Mouse (Mus musculus): Measurements from ENCODE around the gene Sema4c. TPM values are rescaled to one million over a fixed set of nuclear protein-coding genes. Genes with fewer than 3 reads are reported as not detected.
"Not testable (repeated sequence)": the region's sequence is repeated elsewhere in the genome, so short reads cannot be mapped to it uniquely, and the experiment has no call there.

Sema4c gene
- total RNA-seq, 2 experiments from 2014 or later, result 6.3 to 7.4 TPM

DNA sequence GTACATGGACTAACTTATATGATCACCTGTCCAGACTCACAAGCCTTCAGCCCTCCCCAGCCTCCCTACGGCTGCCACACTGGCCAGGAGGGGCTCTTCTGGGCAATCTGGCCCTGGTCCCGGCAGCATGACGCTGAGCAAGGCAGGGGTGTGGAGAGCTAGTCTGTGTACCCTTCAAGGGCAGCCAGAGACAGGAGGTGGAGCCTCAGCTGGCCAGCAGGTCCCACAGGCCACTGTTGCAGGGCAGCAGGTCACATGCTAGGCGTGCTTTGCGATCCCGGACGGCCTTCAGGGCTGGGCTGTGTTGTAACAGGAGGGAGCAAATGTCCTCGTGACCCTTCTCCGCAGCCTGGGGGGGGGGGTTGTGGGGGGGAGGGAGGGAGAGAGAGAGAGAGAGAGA is 19.0 kb downstream of the Sema4c start, which contains the start of gene Gm42417:
Gm42417 (minus strand) TSS at position 244 of the 400 bp plus-strand sequence.
- peak; percentile 64 to 74 for DNase-seq
- intact Hi-C loops (cut with DNase I), result no loop called here

- no peak for DNase-seq
- intact Hi-C loops (cut with DNase I), result no loop called here
Measured at GRCm38 (mm10) chr1:36538727-36539126, 19.4 kb downstream of the Sema4c start.

- DNase-seq; intact Hi-C loops (cut with DNase I): not testable (repeated sequence)
Measured at GRCm38 (mm10) chr1:36536783-36537182, 21.4 kb downstream of the Sema4c start, which contains the start of gene Ankrd23. Gene Ankrd23 (minus strand): TSS chr1:36536883.

- DNase-seq, result no peak
- intact Hi-C loops (cut with DNase I), result no loop called here
Measured at GRCm38 (mm10) chr1:36536397-36536728, 21.8 kb downstream of the Sema4c start.

DNA sequence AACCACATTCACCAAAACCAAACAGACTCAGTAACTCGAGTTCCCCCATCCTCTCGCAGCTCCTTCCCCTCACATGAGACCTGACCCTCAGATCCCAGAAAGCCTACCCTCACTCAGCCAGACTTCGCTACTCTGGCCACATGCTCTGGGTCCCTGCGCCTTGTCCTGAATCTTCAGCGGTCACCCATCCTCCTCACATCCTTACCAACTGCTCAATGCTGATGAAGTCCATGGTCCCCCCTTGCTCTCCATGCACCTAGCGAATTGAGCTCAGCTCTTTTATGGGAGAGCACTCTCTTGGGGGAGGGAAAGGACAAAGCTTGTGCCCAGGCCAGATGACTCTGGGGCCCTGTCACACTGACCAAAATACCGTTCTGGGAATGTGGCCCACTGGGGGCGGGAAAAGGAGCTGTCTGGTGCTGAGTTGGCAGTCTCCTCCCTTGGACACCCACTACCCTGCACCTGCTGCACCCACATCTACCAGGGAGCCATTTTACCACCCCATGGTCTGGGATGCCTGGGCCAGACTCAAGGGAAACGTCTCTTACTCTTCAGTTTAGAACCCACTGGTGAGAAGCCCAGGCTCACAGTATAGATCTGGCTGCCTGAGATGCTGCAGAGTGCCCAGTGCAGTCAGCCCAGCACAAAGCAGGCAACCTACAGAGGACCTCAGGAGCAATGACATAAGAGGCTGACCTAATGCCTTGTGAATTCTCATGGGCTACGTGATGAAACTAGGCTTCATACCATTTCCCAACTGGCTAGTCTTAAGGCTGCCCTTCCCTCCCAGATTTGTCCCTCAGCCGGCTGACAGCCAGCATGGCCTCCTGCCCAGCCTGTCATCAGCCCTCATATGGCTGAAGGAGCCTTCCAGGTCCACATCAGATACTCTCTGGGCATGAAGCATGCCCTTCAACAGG is 22.4 kb downstream of the Sema4c start:
- DNase-seq, result peak; percentile 76 to 79
- intact Hi-C loops (cut with DNase I), result no loop called here

DNA sequence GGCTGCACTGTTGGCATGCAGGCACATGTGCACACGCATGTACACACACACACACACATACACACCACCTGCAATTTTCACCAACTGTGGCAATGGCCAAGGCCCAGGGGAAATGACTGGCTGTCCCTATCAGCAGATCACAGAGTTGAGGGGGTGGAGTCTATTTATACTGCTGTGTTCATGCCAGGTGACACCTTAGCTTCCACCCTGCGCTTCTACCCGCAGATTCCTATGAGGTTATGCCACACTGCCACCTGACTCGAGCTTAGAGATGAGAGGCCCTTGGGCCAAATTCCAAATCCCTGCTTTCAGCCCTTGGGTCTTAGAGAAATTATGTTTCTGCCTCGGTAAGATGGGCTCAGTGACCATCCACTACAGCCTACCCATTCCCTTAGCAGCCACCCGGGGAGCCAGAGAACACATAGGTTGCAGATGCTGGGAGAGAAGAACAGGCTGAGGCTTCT is 23.5 kb downstream of the Sema4c start:
- DNase-seq, result no peak
- intact Hi-C loops (cut with DNase I), result no loop called here

- no peak for DNase-seq
- intact Hi-C loops (cut with DNase I), result no loop called here
Measured at GRCm38 (mm10) chr1:36533546-36533945, 24.6 kb downstream of the Sema4c start.

GRCm38 (mm10) chr1:36531461-36531860 is 26.7 kb downstream of the Sema4c start:
- intact Hi-C loops (cut with DNase I), result no loop called here

DNA sequence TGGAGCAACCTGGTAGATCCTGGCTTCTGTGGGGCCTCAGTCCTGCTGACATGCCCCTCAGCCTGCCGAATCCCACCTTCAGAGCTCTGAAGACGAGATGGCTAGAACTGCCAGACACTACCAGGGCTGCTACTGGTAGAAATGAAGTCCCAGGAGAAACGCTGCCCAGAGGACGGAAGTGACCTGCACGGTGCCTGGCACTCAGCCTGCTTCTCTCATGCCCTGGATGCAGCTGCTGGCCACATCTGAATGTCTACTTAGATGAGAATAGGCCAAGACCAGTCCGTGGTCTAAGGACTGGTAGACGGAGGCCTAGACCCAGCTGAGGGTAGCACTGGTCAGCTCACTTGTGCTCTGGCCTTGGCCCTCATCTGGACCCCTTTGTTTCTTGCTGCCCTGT is 27.2 kb downstream of the Sema4c start:
- intact Hi-C loops (cut with DNase I), result no loop called here
- no peak for DNase-seq

More at GRCm38 (mm10) chr1:36531461-36531860, 26.7 kb downstream of the Sema4c start:
- no peak for DNase-seq

GRCm38 (mm10) chr1:36530485-36530884 is 27.7 kb downstream of the Sema4c start:
- DNase-seq, result no peak
- intact Hi-C loops (cut with DNase I), result no loop called here

- intact Hi-C loops (cut with DNase I), result no loop called here
- no peak for DNase-seq
Measured at GRCm38 (mm10) chr1:36529875-36530274, 28.3 kb downstream of the Sema4c start.

DNA sequence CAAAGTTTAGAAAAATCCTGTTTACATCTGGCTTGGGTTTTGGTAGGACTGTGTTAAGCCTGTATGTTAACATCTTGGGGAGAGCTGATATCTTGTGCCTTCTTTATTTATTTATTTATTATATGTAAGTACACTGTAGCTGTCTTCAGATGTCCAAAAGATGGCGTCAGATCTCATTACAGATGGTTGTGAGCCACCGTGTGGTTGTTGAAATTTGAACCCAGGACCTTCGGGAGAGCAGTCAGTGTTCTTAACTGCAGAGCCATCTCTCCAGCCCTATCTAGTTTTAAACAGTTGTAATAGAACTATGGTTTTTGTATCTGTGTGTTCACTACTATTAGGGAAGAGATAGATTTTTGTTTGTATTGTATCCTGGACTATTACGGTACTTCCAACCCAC is 28.9 kb downstream of the Sema4c start:
- DNase-seq, result no peak
- intact Hi-C loops (cut with DNase I), result no loop called here

GRCm38 (mm10) chr1:36528351-36528750 is 29.8 kb downstream of the Sema4c start:
- DNase-seq, result no peak
- intact Hi-C loops (cut with DNase I), result no loop called here

DNA sequence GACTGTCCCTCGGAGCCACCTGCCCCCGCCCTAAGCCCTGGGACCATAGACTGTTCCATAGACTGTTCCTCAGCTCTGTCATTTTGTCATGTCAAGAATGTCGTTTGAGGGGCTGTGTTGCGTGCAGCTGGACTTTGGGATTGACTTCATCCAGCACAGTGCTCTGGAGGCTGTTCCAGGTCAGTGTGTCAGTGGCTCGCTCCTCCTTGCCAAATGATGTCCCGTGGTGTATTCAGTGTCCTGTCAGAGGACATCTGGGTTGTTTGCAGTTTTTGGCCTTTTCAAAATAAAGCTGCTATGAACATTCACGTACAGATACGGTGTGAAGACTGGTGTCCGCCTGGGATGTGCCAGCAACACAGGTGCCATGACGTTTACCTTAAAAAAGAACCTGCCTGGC is 31.2 kb downstream of the Sema4c start:
- peak in 1 of 2 experiments; percentile 13 for DNase-seq
- intact Hi-C loops (cut with DNase I), result no loop called here

GRCm38 (mm10) chr1:36525774-36526173 is 32.4 kb downstream of the Sema4c start:
- intact Hi-C loops (cut with DNase I), result no loop called here
- no peak for DNase-seq

DNA sequence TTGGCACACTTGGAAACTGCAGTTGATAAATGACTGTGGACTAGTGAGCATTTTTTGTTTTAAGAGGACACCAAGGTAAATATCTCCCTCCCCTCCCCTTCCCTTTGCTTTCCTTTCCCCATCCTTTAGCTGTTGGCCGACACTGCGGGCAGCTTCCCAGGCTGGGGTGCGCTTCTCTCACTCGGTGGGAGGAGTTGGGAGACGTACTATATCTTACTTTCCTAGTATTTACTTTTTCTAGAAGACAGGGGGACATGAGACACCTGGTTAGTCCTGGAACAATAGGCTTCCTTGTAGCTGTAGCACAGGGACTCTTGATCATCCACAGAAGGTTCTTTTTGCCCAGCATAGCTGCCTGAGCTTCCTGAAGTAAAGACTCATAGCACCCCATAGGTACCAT is 34.1 kb downstream of the Sema4c start:
- intact Hi-C loops (cut with DNase I), result no loop called here
- DNase-seq, result no peak

DNA sequence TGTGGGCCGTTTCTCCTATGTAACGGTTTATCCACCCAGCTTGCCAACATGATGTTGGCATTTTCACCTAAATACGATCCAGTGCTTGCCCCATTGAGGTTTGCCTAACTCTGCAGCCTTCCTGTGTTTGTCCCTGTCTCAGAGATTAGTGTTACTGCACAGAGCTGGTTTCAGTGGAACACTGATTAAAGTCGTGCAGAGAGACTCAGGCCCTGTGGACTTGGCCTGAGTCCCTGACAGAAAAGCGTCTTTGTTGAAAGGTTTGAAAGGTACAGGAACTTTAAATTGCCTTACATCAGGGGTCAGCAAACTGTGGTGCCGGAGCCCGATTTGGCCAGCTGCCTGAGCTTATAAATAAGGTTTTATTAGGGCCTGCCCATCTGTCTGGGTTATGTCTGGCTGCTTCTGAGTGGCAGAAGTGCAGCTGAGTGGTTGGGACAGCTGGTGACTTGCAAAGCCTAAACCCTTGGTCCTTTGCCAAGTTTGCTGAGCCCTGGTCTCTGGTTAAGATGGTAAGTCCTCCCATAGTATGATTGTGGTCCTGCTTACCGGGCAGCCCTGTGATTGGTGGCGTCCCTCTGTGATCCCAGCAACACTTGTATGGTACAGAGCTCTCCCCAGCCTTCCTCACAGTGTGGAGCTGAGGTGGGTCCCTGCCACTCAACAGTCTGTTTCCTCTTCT is 34.7 kb downstream of the Sema4c start:
- no peak for DNase-seq
- intact Hi-C loops (cut with DNase I), result no loop called here

- DNase-seq, result no peak
Measured at GRCm38 (mm10) chr1:36522210-36522609, 35.9 kb downstream of the Sema4c start.

DNA sequence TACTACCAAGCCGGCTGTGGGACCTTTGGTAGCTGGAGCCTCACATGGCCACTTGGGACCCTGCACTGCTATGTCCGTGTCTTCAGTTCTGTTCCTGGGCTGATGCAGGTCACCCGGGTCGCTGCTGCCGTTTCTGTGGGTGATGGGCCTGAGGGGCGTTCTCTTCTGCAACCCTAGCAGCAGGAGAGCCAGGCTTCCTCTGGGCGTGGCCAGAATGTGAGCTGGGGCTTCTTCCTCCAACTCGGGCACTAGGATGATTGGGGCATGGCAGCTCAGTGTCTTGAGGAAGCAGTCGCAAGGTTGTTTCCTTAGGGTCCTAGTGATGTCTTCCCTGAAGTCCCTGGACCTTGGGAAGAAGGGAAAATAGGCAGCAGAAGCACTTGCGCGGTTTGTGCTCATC is 38.5 kb downstream of the Sema4c start:
- intact Hi-C loops (cut with DNase I), result no loop called here
- DNase-seq, result no peak

More at GRCm38 (mm10) chr1:36522210-36522609, 35.9 kb downstream of the Sema4c start:
- intact Hi-C loops (cut with DNase I), result no loop called here

- intact Hi-C loops (cut with DNase I), result no loop called here
Measured at GRCm38 (mm10) chr1:36518259-36518658, 39.9 kb downstream of the Sema4c start.

GRCm38 (mm10) chr1:36513718-36514117 is 44.4 kb downstream of the Sema4c start:
- intact Hi-C loops (cut with DNase I), result no loop called here
- no peak for DNase-seq

More at GRCm38 (mm10) chr1:36518259-36518658, 39.9 kb downstream of the Sema4c start:
- no peak for DNase-seq

Data from gastrocnemius, postnatal 36 days (tissue).